27 mouse cellular contexts compared by ENCODE assay signal in the genomic region with DNA sequence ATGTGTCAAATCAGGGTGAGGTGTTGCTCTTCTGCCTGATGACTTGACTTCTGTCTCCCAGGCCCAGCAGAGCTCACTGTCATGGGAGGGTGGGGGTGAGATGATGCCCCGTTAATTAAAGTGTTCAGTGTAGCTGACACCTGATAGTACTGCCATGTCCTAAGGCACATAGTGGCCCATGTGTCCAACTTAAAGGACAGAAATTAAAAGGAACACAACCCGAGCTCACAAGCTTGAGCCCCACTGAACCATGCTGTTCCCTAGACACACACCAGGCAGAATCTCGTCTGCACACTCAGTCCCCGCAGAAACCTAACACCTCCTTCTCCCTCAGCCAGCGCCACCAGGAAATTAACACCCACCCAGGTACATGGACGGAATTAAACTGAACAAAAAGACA. TPM values are rescaled to one million over a fixed set of nuclear protein-coding genes. Genes with fewer than 3 reads are reported as not detected.
A peak's percentile ranks its signal among the peaks of the same experiment; 100 is the strongest.
DNase-seq lines count a peak whose midpoint lies in the region; ATAC-seq and TF ChIP-seq lines count a peak whose summit lies in the region.
"Had no signal": no experiment of that assay in that cellular context is flagged by ENCODE, and none has a peak within 500 bp of the region (broad histone marks: within the 10 kb centered on the region; RNA-seq: fewer than 3 reads in every experiment).

No protein-coding gene starts in this region.

- no peak overlapping the region for H3K27ac ChIP-seq in forebrain, embryonic 11.5 days (ENCODE audit: low read depth, low read length)
- H3K27ac ChIP-seq in forebrain, postnatal 0 days (ENCODE audit: low read depth, low read length): no peak overlapping the region
- no peak overlapping the region for H3K27ac ChIP-seq in kidney, embryonic 14.5 days (ENCODE audit: low read depth, low read length)
- H3K27ac ChIP-seq in kidney, embryonic 16.5 days (ENCODE audit: low read length): no peak overlapping the region
- H3K27ac ChIP-seq in kidney, adult 2 months (ENCODE audit: insufficient read depth, low read depth, low read length): no peak overlapping the region
- H3K27ac ChIP-seq: embryonic facial prominence, embryonic 12.5 days; embryonic facial prominence, embryonic 15.5 days; forebrain, embryonic 10.5 days; forebrain, embryonic 13.5 days; forebrain, embryonic 15.5 days had no signal

- no peak overlapping the region for H3K9ac ChIP-seq in forebrain, embryonic 11.5 days (ENCODE audit: low read length)
- H3K9ac ChIP-seq in forebrain, postnatal 0 days: no peak overlapping the region
- H3K9ac ChIP-seq in kidney, embryonic 14.5 days (ENCODE audit: low read depth, low read length): no peak overlapping the region
- H3K9ac ChIP-seq in kidney, embryonic 16.5 days (replicated peaks; ENCODE audit: low read length): no peak overlapping the region
- H3K9ac ChIP-seq: embryonic facial prominence, embryonic 12.5 days; embryonic facial prominence, embryonic 15.5 days; forebrain, embryonic 13.5 days; forebrain, embryonic 15.5 days had no signal

- H3K36me3 ChIP-seq in forebrain, embryonic 11.5 days (ENCODE audit: control insufficient read depth, insufficient read depth, low read length): no peaks in the 10 kb centered on the region
- H3K36me3 ChIP-seq in forebrain, postnatal 0 days (ENCODE audit: insufficient read depth): no peaks in the 10 kb centered on the region
- no peaks in the 10 kb centered on the region for H3K36me3 ChIP-seq in kidney, embryonic 14.5 days (ENCODE audit: control insufficient read depth, insufficient read depth, low read length)
- no peaks in the 10 kb centered on the region for H3K36me3 ChIP-seq in kidney, embryonic 16.5 days (ENCODE audit: insufficient read depth, low read length)
- H3K36me3 ChIP-seq in kidney, adult 2 months (ENCODE audit: control insufficient read depth, insufficient read depth, low read length): no peaks in the 10 kb centered on the region
- H3K36me3 ChIP-seq: embryonic facial prominence, embryonic 12.5 days; embryonic facial prominence, embryonic 15.5 days; forebrain, embryonic 10.5 days; forebrain, embryonic 15.5 days had no signal

- peak; percentile 19 for DNase-seq in forebrain, embryonic 11.5 days (ENCODE audit: low spot score)
- DNase-seq in forebrain, postnatal 0 days: no peak
- no peak for DNase-seq in kidney, adult 9 months
- no peak for DNase-seq in kidney, adult 2 months
- DNase-seq: adrenal gland, adult 2 months; adrenal gland, postnatal 10 days; adrenal gland, postnatal 25 days; cerebellum, adult 11 months; cerebellum, adult 18-20 months; cerebellum, adult 8-10 months; cerebellum, adult 9-11 months; cerebellum, postnatal 14 days; cerebellum, postnatal 36 days; embryo, embryonic 11 days had no signal

- H3K4me3 ChIP-seq in forebrain, embryonic 11.5 days (ENCODE audit: low read depth, low read length): no peak overlapping the region
- H3K4me3 ChIP-seq in forebrain, postnatal 0 days (ENCODE audit: low read depth, low read length): no peak overlapping the region
- H3K4me3 ChIP-seq in kidney, embryonic 14.5 days (ENCODE audit: low read length): no peak overlapping the region
- H3K4me3 ChIP-seq in kidney, embryonic 16.5 days (ENCODE audit: low read length): no peak overlapping the region
- H3K4me3 ChIP-seq in kidney, adult 2 months (ENCODE audit: insufficient read depth, low read depth, low read length): no peak overlapping the region
- H3K4me3 ChIP-seq: embryonic facial prominence, embryonic 12.5 days; embryonic facial prominence, embryonic 15.5 days; erythroblast, embryonic 14.5 days; forebrain, embryonic 10.5 days; forebrain, embryonic 13.5 days; forebrain, embryonic 15.5 days had no signal

- ATAC-seq in forebrain, embryonic 11.5 days (replicated peaks; ENCODE audit: low FRiP score): no peak
- ATAC-seq in forebrain, postnatal 0 days: no peak
- ATAC-seq in kidney, embryonic 14.5 days (ENCODE audit: low FRiP score, low TSS enrichment): peak; percentile 64
- ATAC-seq in kidney, embryonic 16.5 days (ENCODE audit: low FRiP score, low TSS enrichment): peak; percentile 61
- ATAC-seq: forebrain, embryonic 13.5 days; forebrain, embryonic 15.5 days had no signal

- 63% methylated on average over 6 of the region's 6 CpGs for WGBS in forebrain, embryonic 11.5 days
- WGBS in forebrain, postnatal 0 days: 76% methylated on average over 6 of the region's 6 CpGs
- WGBS in kidney, embryonic 14.5 days: 45% methylated on average over 6 of the region's 6 CpGs
- WGBS in kidney, embryonic 16.5 days: 40% methylated on average over 6 of the region's 6 CpGs
- WGBS in kidney, adult 2 months: 55% methylated on average over 6 of the region's 6 CpGs

- H3K27me3 ChIP-seq in forebrain, embryonic 11.5 days (ENCODE audit: control insufficient read depth, insufficient read depth, low read length): no peaks in the 10 kb centered on the region
- no peaks in the 10 kb centered on the region for H3K27me3 ChIP-seq in forebrain, postnatal 0 days (ENCODE audit: insufficient read depth, low read length)
- H3K27me3 ChIP-seq in kidney, embryonic 14.5 days (ENCODE audit: control insufficient read depth, insufficient read depth, low read length): no peaks in the 10 kb centered on the region
- no peaks in the 10 kb centered on the region for H3K27me3 ChIP-seq in kidney, embryonic 16.5 days (ENCODE audit: insufficient read depth, low read length)
- H3K27me3 ChIP-seq in kidney, adult 2 months (replicated peaks; ENCODE audit: control insufficient read depth, insufficient read depth, low read length): no peaks in the 10 kb centered on the region
- H3K27me3 ChIP-seq: embryonic facial prominence, embryonic 12.5 days; embryonic facial prominence, embryonic 15.5 days; forebrain, embryonic 15.5 days had no signal

- H3K4me1 ChIP-seq in forebrain, embryonic 11.5 days (replicated peaks; ENCODE audit: control insufficient read depth, insufficient read depth, low read length): no peaks in the 10 kb centered on the region
- H3K4me1 ChIP-seq in forebrain, postnatal 0 days (ENCODE audit: insufficient read depth): no peaks in the 10 kb centered on the region
- H3K4me1 ChIP-seq in kidney, embryonic 14.5 days (ENCODE audit: control insufficient read depth, insufficient read depth, low read length): no peaks in the 10 kb centered on the region
- H3K4me1 ChIP-seq in kidney, embryonic 16.5 days (ENCODE audit: insufficient read depth, low read length): no peaks in the 10 kb centered on the region
- H3K4me1 ChIP-seq in kidney, adult 2 months (ENCODE audit: control insufficient read depth, insufficient read depth, low read length): no peaks in the 10 kb centered on the region
- H3K4me1 ChIP-seq: embryonic facial prominence, embryonic 12.5 days; embryonic facial prominence, embryonic 15.5 days; forebrain, embryonic 10.5 days; forebrain, embryonic 13.5 days had no signal

- no peak for TF ChIP-seq CTCF in forebrain, postnatal 0 days (IDR thresholded peaks at IDR 0.05; ENCODE audit: low read depth)
- TF ChIP-seq CTCF in kidney, adult 2 months (conservative IDR thresholded peaks at IDR 0.05; ENCODE audit: insufficient read depth, insufficient read length, low read depth, low read length): no peak

- no peaks in the 10 kb centered on the region for H3K9me3 ChIP-seq in forebrain, embryonic 11.5 days (ENCODE audit: control insufficient read depth, low read length)
- H3K9me3 ChIP-seq in forebrain, postnatal 0 days (ENCODE audit: low read length): no peaks in the 10 kb centered on the region
- no peaks in the 10 kb centered on the region for H3K9me3 ChIP-seq in kidney, embryonic 14.5 days (ENCODE audit: control insufficient read depth, low read length)
- H3K9me3 ChIP-seq in kidney, embryonic 16.5 days (ENCODE audit: low read length): 0 out of 2 replicates have a peak, but pooled peaks cover 5% of the 10 kb centered on the region
- H3K9me3 ChIP-seq: embryonic facial prominence, embryonic 12.5 days; embryonic facial prominence, embryonic 15.5 days; forebrain, embryonic 15.5 days had no signal

- TF ChIP-seq POLR2A in kidney, adult 2 months (IDR thresholded peaks at IDR 0.05; ENCODE audit: low read depth, low read length): no peak

- no peak overlapping the region for H3K4me2 ChIP-seq in forebrain, embryonic 11.5 days (ENCODE audit: low read depth, low read length, severe bottlenecking)
- H3K4me2 ChIP-seq in forebrain, postnatal 0 days (ENCODE audit: low read depth): no peak overlapping the region
- H3K4me2 ChIP-seq in kidney, embryonic 14.5 days (replicated peaks; ENCODE audit: low read depth, low read length): no peak overlapping the region
- H3K4me2 ChIP-seq in kidney, embryonic 16.5 days (replicated peaks; ENCODE audit: low read depth, low read length): no peak overlapping the region
- H3K4me2 ChIP-seq: embryonic facial prominence, embryonic 12.5 days; embryonic facial prominence, embryonic 15.5 days; forebrain, embryonic 13.5 days; forebrain, embryonic 15.5 days had no signal

RNA-seq across cellular contexts. Expression of a gene that starts 4.3 kb away (rescaled TPM):
- not detected in 2 replicates for polyA plus RNA-seq in forebrain, embryonic 11.5 days (2014; fragmentation: Nextera tagmentation; extraction: Ambion mirVana)
- not detected in 2 replicates for total RNA-seq in forebrain, postnatal 0 days (2014; rRNA removed)
- polyA plus RNA-seq in forebrain, postnatal 0 days (2015; fragmentation: Nextera tagmentation; extraction: Ambion mirVana): not detected in 2 replicates
- polyA plus RNA-seq in kidney, embryonic 14.5 days (2014; fragmentation: Nextera tagmentation; extraction: Ambion mirVana): not detected in 2 replicates
- not detected in 2 replicates for polyA plus RNA-seq in kidney, embryonic 16.5 days (2015; fragmentation: Nextera tagmentation; extraction: Ambion mirVana)
- polyA plus RNA-seq in kidney, adult 2 months (2012; rRNA removed): not detected in 2 replicates
- total RNA-seq: adrenal gland, adult 2 months; adrenal gland, postnatal 10 days; adrenal gland, postnatal 4 days; common myeloid progenitor, adult 5-6 weeks; ES-E14; MEL had no signal
- polyA plus RNA-seq: adrenal gland, adult 2 months; C2C12; embryonic facial prominence, embryonic 12.5 days; embryonic facial prominence, embryonic 15.5 days; forebrain, embryonic 10.5 days had no signal

RNA-seq across cellular contexts. Expression of a gene that starts 29.3 kb away (rescaled TPM):
- 13.2 and 14.0 TPM in 2 replicates for polyA plus RNA-seq in forebrain, embryonic 11.5 days (2014; fragmentation: Nextera tagmentation; extraction: Ambion mirVana)
- total RNA-seq in forebrain, postnatal 0 days (2014; rRNA removed): 7.5 and 8.8 TPM in 2 replicates
- 3.3 and 4.6 TPM in 2 replicates for polyA plus RNA-seq in forebrain, postnatal 0 days (2015; fragmentation: Nextera tagmentation; extraction: Ambion mirVana)
- 13.9 and 28.7 TPM in 2 replicates for polyA plus RNA-seq in kidney, embryonic 14.5 days (2014; fragmentation: Nextera tagmentation; extraction: Ambion mirVana)
- 29.7 and 29.9 TPM in 2 replicates for polyA plus RNA-seq in kidney, embryonic 16.5 days (2015; fragmentation: Nextera tagmentation; extraction: Ambion mirVana)
- 52.7 and 57.7 TPM in 2 replicates for polyA plus RNA-seq in kidney, adult 2 months (2012; rRNA removed)

Comparison
In these comparisons a context has a peak if more than half of its experiments do, and no peak if none do; other contexts are left out.
1. ATAC-seq: peak in kidney, embryonic 14.5 days (single experiment) and kidney, embryonic 16.5 days (single experiment); none in forebrain, embryonic 11.5 days (single experiment) and forebrain, postnatal 0 days (single experiment).